Mouse (Mus musculus): ENCODE results near the gene Fgf6. TPM values are rescaled to one million over a fixed set of nuclear protein-coding genes. Genes with fewer than 3 reads are reported as not detected.

The Fgf6 gene
- polyA plus RNA-seq, 1 experiment from 2014 or later, result not detected

DNA sequence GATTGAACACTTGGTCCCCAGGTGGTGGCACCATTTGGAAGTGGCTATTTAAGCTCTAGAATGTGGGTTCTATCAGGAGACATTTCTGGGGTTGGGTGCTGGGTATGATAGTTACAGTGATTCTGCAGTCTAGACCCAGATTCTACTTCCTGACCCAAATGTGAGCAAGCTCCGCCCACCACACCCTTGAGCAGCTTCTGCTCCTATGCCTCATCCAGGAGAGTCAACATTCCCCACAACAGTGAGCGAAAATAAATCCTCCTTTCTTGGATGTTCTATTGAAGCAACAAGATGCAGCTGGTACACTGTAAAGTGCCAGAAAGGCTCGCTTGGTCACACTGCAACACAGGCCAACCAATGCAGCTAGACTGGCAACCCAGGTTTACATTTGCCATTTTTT is 48.5 kb downstream of the Fgf6 start:
- no peaks in the 10 kb centered on the region for H3K9me3 ChIP-seq (ENCODE audit: control insufficient read depth, low read length)
- no peak for ATAC-seq (ENCODE audit: low FRiP score)
- peaks cover 5% of the 10 kb centered on the region; the same call in 1 of the 2 replicates for H3K27me3 ChIP-seq (ENCODE audit: control insufficient read depth, insufficient read depth, low read length)
- no peak overlapping the region for H3K4me2 ChIP-seq (replicated peaks)
- no peak overlapping the region for H3K9ac ChIP-seq
- no peaks in the 10 kb centered on the region for H3K4me1 ChIP-seq (replicated peaks; ENCODE audit: control insufficient read depth, insufficient read depth, low read length)
- no peaks in the 10 kb centered on the region for H3K36me3 ChIP-seq (replicated peaks; ENCODE audit: control insufficient read depth, insufficient read depth)
- no peak for DNase-seq (ENCODE audit: low spot score)
- 87% methylated on average over 3 of the region's 3 CpGs for WGBS
- H3K4me3 ChIP-seq (replicated peaks; ENCODE audit: low read length), result no peak overlapping the region
- no peak overlapping the region for H3K27ac ChIP-seq

DNA sequence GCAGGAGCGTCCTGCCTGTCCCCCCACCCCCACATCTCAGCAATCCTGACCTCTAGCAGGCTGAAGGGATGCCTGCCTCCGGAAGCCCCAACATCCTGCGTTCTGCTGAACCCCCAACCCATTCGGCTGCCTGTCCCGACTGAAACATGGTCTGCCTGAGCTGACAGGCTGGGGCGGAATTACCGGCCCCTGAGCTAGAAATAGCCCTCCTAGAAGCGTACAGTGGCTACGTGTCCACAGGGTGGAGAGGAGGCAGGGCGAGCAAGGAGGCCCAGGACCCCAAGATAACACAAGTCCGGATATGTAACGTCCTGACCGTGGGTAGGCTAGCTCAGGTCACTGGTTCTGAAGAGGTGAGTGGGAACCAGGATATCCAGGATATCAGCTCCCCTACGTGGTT is 49.4 kb downstream of the Fgf6 start:
- WGBS, result 7% methylated on average over 14 of the region's 14 CpGs
- Histone ChIP-seq H3K4me1 (replicated peaks; ENCODE audit: control insufficient read depth, insufficient read depth, low read length) (no peaks in the 10 kb centered on the region), H3K27ac (no peak overlapping the region), H3K36me3 (replicated peaks; ENCODE audit: control insufficient read depth, insufficient read depth) (no peaks in the 10 kb centered on the region), H3K27me3 (ENCODE audit: control insufficient read depth, insufficient read depth, low read length) (peaks cover 5% of the 10 kb centered on the region; the same call in 1 of the 2 replicates), H3K4me3 (replicated peaks; ENCODE audit: low read length) (no peak overlapping the region), H3K4me2 (replicated peaks) (peak overlapping the region; percentile 38), H3K9ac (peak overlapping the region; percentile 24; the same call in 1 of the 2 replicates), H3K9me3 (ENCODE audit: control insufficient read depth, low read length) (no peaks in the 10 kb centered on the region)
- ATAC-seq (ENCODE audit: low FRiP score) (no peak), DNase-seq (ENCODE audit: low spot score) (no peak)

DNA sequence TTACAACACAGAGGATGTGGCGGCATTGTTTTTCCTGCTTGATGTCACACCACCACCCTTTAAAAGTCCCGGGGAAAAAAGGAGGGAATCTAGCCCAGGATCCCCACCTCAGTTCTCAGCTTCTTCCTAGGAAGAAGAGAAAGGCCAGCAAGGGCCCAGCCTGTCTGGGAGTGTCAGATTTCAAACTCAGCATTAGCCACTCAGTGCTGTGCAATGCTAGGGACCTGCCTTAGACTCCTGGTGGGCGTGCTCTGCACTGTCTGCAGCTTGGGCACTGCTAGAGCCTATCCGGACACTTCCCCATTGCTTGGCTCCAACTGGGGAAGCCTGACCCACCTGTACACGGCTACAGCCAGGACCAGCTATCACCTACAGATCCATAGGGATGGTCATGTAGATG is 57.4 kb downstream of the Fgf6 start, which contains the start of gene Fgf23:
Gene Fgf23, plus strand, starts transcription at position 86 of the 400 bp plus-strand sequence.
- no peaks in the 10 kb centered on the region for H3K4me1 ChIP-seq (replicated peaks; ENCODE audit: control insufficient read depth, insufficient read depth, low read length)
- DNase-seq (ENCODE audit: low spot score), result no peak
- 17% methylated on average over 5 of the region's 5 CpGs for WGBS

More for the DNA sequence above, 57.4 kb downstream of the Fgf6 start, which contains the start of gene Fgf23:
- Histone ChIP-seq H3K27me3 (ENCODE audit: control insufficient read depth, insufficient read depth, low read length) (no peaks in the 10 kb centered on the region), H3K4me3 (replicated peaks; ENCODE audit: low read length) (no peak within 1 kb of the TSS), H3K9ac (no peak within 1 kb of the TSS), H3K27ac (no peak within 1 kb of the TSS), H3K36me3 (replicated peaks; ENCODE audit: control insufficient read depth, insufficient read depth) (no peaks in the 10 kb centered on the region), H3K9me3 (ENCODE audit: control insufficient read depth, low read length) (no peaks in the 10 kb centered on the region), H3K4me2 (replicated peaks) (no peak within 1 kb of the TSS)
- ATAC-seq (ENCODE audit: low FRiP score), result no peak

Other genes with a start within 250 kb of the Fgf6 start
- gene Ndufa9, start 166.4 kb upstream of the Fgf6 start, polyA plus RNA-seq (2014; fragmentation: Nextera tagmentation; extraction: Ambion mirVana), result 188 and 195 TPM in 2 replicates
- 0.09 and 0.19 TPM in 2 replicates for gene Akap3, start 162.5 kb upstream of the Fgf6 start, polyA plus RNA-seq (2014; fragmentation: Nextera tagmentation; extraction: Ambion mirVana)
- gene Dyrk4, start 93.7 kb upstream of the Fgf6 start, polyA plus RNA-seq (2014; fragmentation: Nextera tagmentation; extraction: Ambion mirVana), result 0.09 and 0.12 TPM in 2 replicates
- 15.3 and 17.6 TPM in 2 replicates for gene Rad51ap1, start 76.0 kb upstream of the Fgf6 start, polyA plus RNA-seq (2014; fragmentation: Nextera tagmentation; extraction: Ambion mirVana)
- gene D6Wsu163e, start 75.6 kb upstream of the Fgf6 start, polyA plus RNA-seq (2014; fragmentation: Nextera tagmentation; extraction: Ambion mirVana), result 32.5 and 35.4 TPM in 2 replicates
- gene Fgf23, start 57.3 kb downstream of the Fgf6 start, polyA plus RNA-seq (2014; fragmentation: Nextera tagmentation; extraction: Ambion mirVana), result 0.11 and 0.18 TPM in 2 replicates
- gene Tigar, start 94.0 kb downstream of the Fgf6 start, polyA plus RNA-seq (2014; fragmentation: Nextera tagmentation; extraction: Ambion mirVana), result 6.5 and 6.9 TPM in 2 replicates
- 163 and 239 TPM in 2 replicates for gene Ccnd2, start 136.6 kb downstream of the Fgf6 start, polyA plus RNA-seq (2014; fragmentation: Nextera tagmentation; extraction: Ambion mirVana)